Mouse (Mus musculus) forebrain, postnatal 0 days (tissue): ENCODE measurements around the gene Mad1l1. TPM values are rescaled to one million over a fixed set of nuclear protein-coding genes. Genes with fewer than 3 reads are reported as not detected.

ENCODE experiments used
- ATAC-seq: fragments of 200-750 bp; cut with Nextera tagmentation; 2 replicates; pipeline ENCODE4 v1.8.0; 2017; ENCODE audit warnings: mild to moderate bottlenecking, moderate library complexity
- DNase-seq: peaks from one replicate; pipeline ENCODE4 v3.0.0-alpha.2; 2015
- H3K27ac ChIP-seq: fragments of 300-500 bp; sonication (generic); 2 replicates; pipeline ENCODE4 v1.5.1; 2014; ENCODE audit warnings: low read depth, mild to moderate bottlenecking, antibody characterized with exemption, low read length, moderate library complexity, mixed read lengths
- H3K27me3 ChIP-seq: fragments of 300-500 bp; sonication (generic); 2 replicates; pipeline ENCODE4 v1.6.1; 2014; ENCODE audit warnings: mild to moderate bottlenecking, low read length, mixed read lengths; ENCODE audit not compliant: insufficient read depth
- H3K36me3 ChIP-seq: fragments of 300-500 bp; sonication (generic); 2 replicates; pipeline ENCODE4 v1.6.1; 2014; ENCODE audit warnings: mild to moderate bottlenecking, moderate library complexity; ENCODE audit not compliant: insufficient read depth
- H3K4me1 ChIP-seq: fragments of 300-500 bp; sonication (generic); 2 replicates; pipeline ENCODE4 v1.6.1; 2014; ENCODE audit warnings: antibody characterized with exemption; ENCODE audit not compliant: insufficient read depth
- H3K4me2 ChIP-seq: fragments of 300-500 bp; sonication (generic); 2 replicates; pipeline ENCODE4 v1.6.1; 2014; ENCODE audit warnings: low read depth, mild to moderate bottlenecking, moderate library complexity
- H3K4me3 ChIP-seq: fragments of 300-500 bp; sonication (generic); 2 replicates; pipeline ENCODE4 v1.5.1; 2014; ENCODE audit warnings: low read depth, low read length, mixed read lengths
- H3K9ac ChIP-seq: fragments of 300-500 bp; sonication (generic); 2 replicates; pipeline ENCODE4 v1.6.1; 2014; ENCODE audit warnings: mild to moderate bottlenecking
- H3K9me3 ChIP-seq: fragments of 300-500 bp; sonication (generic); 2 replicates; pipeline ENCODE4 v1.6.1; 2016; ENCODE audit warnings: low read length
- CTCF ChIP-seq: sonication (generic); IDR thresholded peaks from 2 replicates; pipeline ENCODE4 v1.5.1; 2016; ENCODE audit warnings: antibody characterized with exemption, control low read depth, low read depth
- WGBS: fragments of 180-500 bp; shearing (Covaris S2); extraction: QIAGEN DNeasy Blood & Tissue Kit; methylation state at CpG from one replicate; pipeline ENCODE4 v1.1.7; 2014; 5-methylcytosine and 5-hydroxymethylcytosine counted together
- polyA plus RNA-seq: library from polyadenylated mRNA; unstranded; fragments of >200 nt; fragmentation: Nextera tagmentation; extraction: Ambion mirVana; gene quantifications from 2 replicates; pipeline ENCODE4 v1.2.1, GENCODE M21; 2015
- total RNA-seq: library from RNA; depleted of rRNA; stranded (reverse); fragments of >200 nt; gene quantifications from 2 replicates; pipeline ENCODE4 v1.2.3, GENCODE M21; 2014

The Mad1l1 gene
- total and polyA plus RNA-seq, 2 experiments from 2014 or later: 21.3 to 29.5 TPM

- ATAC-seq (no peak), DNase-seq (no peak)
- H3K9ac ChIP-seq: no peak overlapping the region
- no peak overlapping the region for H3K4me3 ChIP-seq
- H3K4me1 ChIP-seq: no peaks in the 10 kb centered on the region
- H3K4me2 ChIP-seq: no peak overlapping the region
- WGBS: 48% methylated on average over 18 of the region's 18 CpGs
- H3K9me3 ChIP-seq: peaks cover 10% of the 10 kb centered on the region; the same call in 1 of the 2 replicates
- no peak overlapping the region for H3K27ac ChIP-seq
- H3K36me3 ChIP-seq: no peaks in the 10 kb centered on the region
- no peaks in the 10 kb centered on the region for H3K27me3 ChIP-seq
- TF ChIP-seq CTCF: no peak
Observed at GRCm38 (mm10) chr5:139985073-139985746, 336.1 kb downstream of the Mad1l1 start.

- DNase-seq (no peak), ATAC-seq (no peak)
- Histone ChIP-seq H3K9me3 (no peaks in the 10 kb centered on the region), H3K27me3 (no peaks in the 10 kb centered on the region), H3K4me3 (no peak overlapping the region), H3K27ac (no peak overlapping the region), H3K9ac (no peak overlapping the region), H3K4me1 (peaks cover 10% of the 10 kb centered on the region; the same call in 1 of the 2 replicates), H3K36me3 (no peaks in the 10 kb centered on the region), H3K4me2 (no peak overlapping the region)
- 93% methylated on average over 1 of the region's 1 CpGs for WGBS
- TF ChIP-seq CTCF: no peak
Observed at GRCm38 (mm10) chr5:139981976-139982375, 339.4 kb downstream of the Mad1l1 start.

GRCm38 (mm10) chr5:139979371-139979770, 342.0 kb downstream of the Mad1l1 start:
- no peak for TF ChIP-seq CTCF
- Histone ChIP-seq H3K9me3 (no peaks in the 10 kb centered on the region), H3K4me2 (no peak overlapping the region), H3K27ac (no peak overlapping the region), H3K9ac (no peak overlapping the region), H3K36me3 (no peaks in the 10 kb centered on the region), H3K4me1 (peaks cover 10% of the 10 kb centered on the region; the same call in 1 of the 2 replicates), H3K27me3 (no peaks in the 10 kb centered on the region), H3K4me3 (no peak overlapping the region)
- DNase-seq (peak; percentile 67), ATAC-seq (peak; percentile 87)
- WGBS: 60% methylated on average over 9 of the region's 9 CpGs

- H3K27ac ChIP-seq: no peak overlapping the region
- TF ChIP-seq CTCF: no peak
- H3K27me3 ChIP-seq: no peaks in the 10 kb centered on the region
- ATAC-seq (no peak; the same call in 1 of the 2 replicates), DNase-seq (no peak)
- no peaks in the 10 kb centered on the region for H3K36me3 ChIP-seq
- WGBS: 8% methylated on average over 13 of the region's 13 CpGs
- peaks cover 10% of the 10 kb centered on the region; the same call in 1 of the 2 replicates for H3K4me1 ChIP-seq
- H3K4me2 ChIP-seq: no peak overlapping the region
- no peaks in the 10 kb centered on the region for H3K9me3 ChIP-seq
- no peak overlapping the region for H3K4me3 ChIP-seq
- H3K9ac ChIP-seq: no peak overlapping the region
Observed at GRCm38 (mm10) chr5:139978525-139979276, 342.7 kb downstream of the Mad1l1 start.

GRCm38 (mm10) chr5:139977476-139977875, 343.9 kb downstream of the Mad1l1 start:
- WGBS: 55% methylated on average over 8 of the region's 8 CpGs
- Histone ChIP-seq H3K4me3 (no peak overlapping the region), H3K27ac (no peak overlapping the region), H3K4me2 (no peak overlapping the region), H3K9me3 (no peaks in the 10 kb centered on the region), H3K36me3 (no peaks in the 10 kb centered on the region), H3K9ac (no peak overlapping the region), H3K27me3 (no peaks in the 10 kb centered on the region), H3K4me1 (peaks cover 10% of the 10 kb centered on the region; the same call in 1 of the 2 replicates)
- no peak for DNase-seq
- TF ChIP-seq CTCF: no peak
- no peak for ATAC-seq

GRCm38 (mm10) chr5:139976584-139976983, 344.8 kb downstream of the Mad1l1 start:
- Histone ChIP-seq H3K27ac (no peak overlapping the region), H3K4me3 (no peak overlapping the region), H3K9me3 (no peaks in the 10 kb centered on the region), H3K4me1 (peaks cover 10% of the 10 kb centered on the region; the same call in 1 of the 2 replicates), H3K4me2 (no peak overlapping the region), H3K36me3 (no peaks in the 10 kb centered on the region), H3K27me3 (no peaks in the 10 kb centered on the region), H3K9ac (no peak overlapping the region)
- no peak for TF ChIP-seq CTCF
- 84% methylated on average over 4 of the region's 4 CpGs for WGBS
- DNase-seq: no peak
- ATAC-seq: no peak

- Histone ChIP-seq H3K4me2 (no peak overlapping the region), H3K27me3 (no peaks in the 10 kb centered on the region), H3K27ac (no peak overlapping the region), H3K4me1 (no peaks in the 10 kb centered on the region), H3K4me3 (no peak overlapping the region), H3K36me3 (no peaks in the 10 kb centered on the region), H3K9me3 (no peaks in the 10 kb centered on the region), H3K9ac (no peak overlapping the region)
- WGBS: 50% methylated on average over 12 of the region's 12 CpGs
- ATAC-seq (no peak), DNase-seq (no peak)
- TF ChIP-seq CTCF: peak; percentile 43; the same call in 1 of the 2 replicates
Observed at GRCm38 (mm10) chr5:139970186-139970631, 351.1 kb downstream of the Mad1l1 start.
